Mouse (Mus musculus): ENCODE results near the gene Upf1. TPM values are rescaled to one million over a fixed set of nuclear protein-coding genes. Genes with fewer than 3 reads are reported as not detected.

The Upf1 gene
- polyA plus RNA-seq, 1 experiment, result 47.2 TPM

DNA sequence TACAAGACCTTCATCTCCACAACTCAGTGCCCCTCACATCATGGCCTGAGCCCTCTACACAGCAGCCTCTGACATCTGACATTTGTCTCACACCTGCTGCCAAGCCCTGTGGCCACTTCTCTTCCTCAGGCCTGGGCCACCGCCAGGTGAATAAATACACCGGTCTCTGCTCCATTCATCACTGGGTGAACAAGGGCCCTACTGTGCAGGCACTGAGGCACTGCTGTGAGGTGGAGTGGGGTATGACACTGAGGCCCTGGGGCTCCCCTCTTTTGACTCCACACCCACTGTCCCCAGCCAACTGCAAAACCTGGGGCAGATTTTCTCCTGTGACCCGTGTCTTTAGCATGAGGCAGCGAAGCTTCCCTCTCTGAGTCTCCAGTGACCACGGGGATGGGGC lies 13.5 kb upstream of the Upf1 start:
- Histone ChIP-seq H3K4me3 (ENCODE audit: insufficient read depth, poor library complexity, severe bottlenecking) (no peak overlapping the region), H3K36me3 (ENCODE audit: control insufficient read depth, insufficient read depth) (no peaks in the 10 kb centered on the region), H3ac (ENCODE audit: control insufficient read depth, insufficient read length, low read depth) (no peak overlapping the region), H3K79me3 (ENCODE audit: low read depth) (no peaks in the 10 kb centered on the region), H3K79me2 (ENCODE audit: control insufficient read depth, insufficient read depth) (no peaks in the 10 kb centered on the region), H3K27me3 (ENCODE audit: control insufficient read depth, insufficient read depth, insufficient read length) (no peaks in the 10 kb centered on the region)
- no peak for TF ChIP-seq CTCF (IDR thresholded peaks at IDR 0.05; ENCODE audit: control insufficient read depth, insufficient read depth, insufficient read length)
- no peak for TF ChIP-seq MYOG (IDR thresholded peaks at IDR 0.05; ENCODE audit: control insufficient read depth, extremely low read depth, insufficient read length)
- TF ChIP-seq CEBPB (IDR thresholded peaks at IDR 0.05; ENCODE audit: low read depth), result no peak
- TF ChIP-seq MAX (IDR thresholded peaks at IDR 0.05), result no peak
- no peak for TF ChIP-seq USF1 (IDR thresholded peaks at IDR 0.05; ENCODE audit: low read depth)
- no peak for TF ChIP-seq MYOD1 (IDR thresholded peaks at IDR 0.05; ENCODE audit: control insufficient read depth, insufficient read length, low read depth)
- no peak for TF ChIP-seq FOSL1 (IDR thresholded peaks at IDR 0.05; ENCODE audit: insufficient read depth, low read length, poor library complexity, severe bottlenecking)

DNA sequence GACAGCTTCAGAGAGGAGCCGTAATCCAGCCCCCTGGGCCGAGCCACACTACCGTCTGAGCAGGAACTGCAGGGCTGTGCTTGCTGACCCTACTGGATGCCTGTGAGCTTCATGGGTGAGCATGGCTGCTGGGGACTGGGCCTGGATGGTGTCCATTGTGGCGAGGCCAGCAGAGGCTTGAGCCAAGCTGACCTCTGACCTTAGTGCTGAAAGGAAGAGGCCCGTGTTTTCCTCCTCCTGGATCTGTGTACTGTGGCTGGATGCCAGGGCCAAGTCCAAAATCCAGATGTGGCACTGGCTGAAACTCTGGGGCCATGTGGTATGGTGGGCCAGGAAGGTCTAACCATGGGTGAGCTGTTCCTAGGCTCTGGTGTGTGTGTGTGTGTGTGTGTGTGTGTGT lies 11.0 kb upstream of the Upf1 start:
- Histone ChIP-seq H3K27me3 (ENCODE audit: control insufficient read depth, insufficient read depth, insufficient read length) (no peaks in the 10 kb centered on the region), H3K79me2 (ENCODE audit: control insufficient read depth, insufficient read depth) (no peaks in the 10 kb centered on the region), H3K4me3 (ENCODE audit: insufficient read depth, poor library complexity, severe bottlenecking) (no peak overlapping the region), H3K79me3 (ENCODE audit: low read depth) (no peaks in the 10 kb centered on the region), H3K36me3 (ENCODE audit: control insufficient read depth, insufficient read depth) (no peaks in the 10 kb centered on the region), H3ac (ENCODE audit: control insufficient read depth, insufficient read length, low read depth) (no peak overlapping the region)
- no peak for TF ChIP-seq FOSL1 (IDR thresholded peaks at IDR 0.05; ENCODE audit: insufficient read depth, low read length, poor library complexity, severe bottlenecking)

DNA sequence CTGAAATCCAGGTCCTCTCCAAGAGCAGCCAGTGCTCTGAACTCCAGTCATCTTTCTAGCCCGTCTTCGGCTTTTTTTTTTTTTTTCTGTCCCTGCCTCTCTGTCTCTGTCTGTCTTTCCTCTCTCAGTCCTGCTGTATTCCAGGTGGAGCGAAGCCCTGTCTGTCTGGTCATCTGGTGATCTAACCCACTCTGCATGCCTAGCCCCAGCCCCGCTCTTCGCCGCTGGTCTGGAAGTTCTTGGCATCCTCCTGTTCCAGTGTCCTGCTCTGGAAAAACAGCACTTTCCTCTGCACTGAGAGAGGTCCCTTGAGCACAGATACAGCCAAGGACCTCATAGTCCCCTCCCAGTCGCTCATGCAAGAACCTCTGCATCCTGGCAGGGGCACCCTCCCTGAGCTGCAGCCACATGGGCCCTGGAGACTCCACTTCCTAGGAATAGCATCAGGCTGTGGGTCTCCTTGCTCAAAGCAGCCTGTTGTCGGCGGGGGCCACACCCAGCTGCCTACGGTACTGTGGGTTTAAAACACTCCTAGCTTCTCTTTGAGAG lies 8.5 kb upstream of the Upf1 start:
- Histone ChIP-seq H3K27me3 (ENCODE audit: control insufficient read depth, insufficient read depth, insufficient read length) (no peaks in the 10 kb centered on the region), H3K4me3 (ENCODE audit: insufficient read depth, poor library complexity, severe bottlenecking) (no peak overlapping the region), H3K79me3 (ENCODE audit: low read depth) (no peaks in the 10 kb centered on the region), H3ac (ENCODE audit: control insufficient read depth, insufficient read length, low read depth) (no peak overlapping the region), H3K79me2 (ENCODE audit: control insufficient read depth, insufficient read depth) (no peaks in the 10 kb centered on the region), H3K36me3 (ENCODE audit: control insufficient read depth, insufficient read depth) (no peaks in the 10 kb centered on the region)
- TF ChIP-seq MAX (IDR thresholded peaks at IDR 0.05), result no peak
- TF ChIP-seq MYOG (IDR thresholded peaks at IDR 0.05; ENCODE audit: control insufficient read depth, extremely low read depth, insufficient read length), result no peak
- no peak for TF ChIP-seq USF1 (IDR thresholded peaks at IDR 0.05; ENCODE audit: low read depth)
- TF ChIP-seq FOSL1 (IDR thresholded peaks at IDR 0.05; ENCODE audit: insufficient read depth, low read length, poor library complexity, severe bottlenecking), result no peak
- no peak for TF ChIP-seq CEBPB (IDR thresholded peaks at IDR 0.05; ENCODE audit: low read depth)
- no peak for TF ChIP-seq CTCF (IDR thresholded peaks at IDR 0.05; ENCODE audit: control insufficient read depth, insufficient read depth, insufficient read length)
- TF ChIP-seq MYOD1 (IDR thresholded peaks at IDR 0.05; ENCODE audit: control insufficient read depth, insufficient read length, low read depth), result no peak

DNA sequence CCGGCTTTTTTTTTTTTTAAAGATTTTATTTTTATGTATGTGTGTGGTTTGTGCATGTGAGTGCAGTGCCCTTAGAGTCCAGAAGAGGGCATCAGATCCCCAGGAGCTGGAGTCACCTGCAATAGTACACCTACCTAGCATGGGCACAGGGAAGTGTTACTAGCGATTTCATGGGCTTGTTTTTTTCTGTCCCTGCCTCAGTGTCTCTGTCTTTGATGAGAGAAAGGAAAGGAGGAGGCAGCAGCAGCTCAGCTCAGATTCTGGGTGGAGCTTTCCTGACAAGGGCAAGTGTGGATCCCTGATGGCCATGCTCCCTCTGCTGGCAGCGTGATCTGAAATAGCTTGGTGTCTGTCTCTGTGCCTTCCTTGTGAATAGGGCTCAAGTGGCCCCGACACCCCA lies 7.7 kb upstream of the Upf1 start:
- no peaks in the 10 kb centered on the region for H3K79me3 ChIP-seq (ENCODE audit: low read depth)
- H3K79me2 ChIP-seq (ENCODE audit: control insufficient read depth, insufficient read depth), result no peaks in the 10 kb centered on the region
- H3K36me3 ChIP-seq (ENCODE audit: control insufficient read depth, insufficient read depth), result no peaks in the 10 kb centered on the region
- TF ChIP-seq CEBPB (IDR thresholded peaks at IDR 0.05; ENCODE audit: low read depth) (no peak), CTCF (IDR thresholded peaks at IDR 0.05; ENCODE audit: control insufficient read depth, insufficient read depth, insufficient read length) (no peak), MYOD1 (IDR thresholded peaks at IDR 0.05; ENCODE audit: control insufficient read depth, insufficient read length, low read depth) (no peak), MAX (IDR thresholded peaks at IDR 0.05) (no peak), USF1 (IDR thresholded peaks at IDR 0.05; ENCODE audit: low read depth) (no peak), MYOG (IDR thresholded peaks at IDR 0.05; ENCODE audit: control insufficient read depth, extremely low read depth, insufficient read length) (no peak), FOSL1 (IDR thresholded peaks at IDR 0.05; ENCODE audit: insufficient read depth, low read length, poor library complexity, severe bottlenecking) (no peak)
- no peak overlapping the region for H3ac ChIP-seq (ENCODE audit: control insufficient read depth, insufficient read length, low read depth)
- no peak overlapping the region for H3K4me3 ChIP-seq (ENCODE audit: insufficient read depth, poor library complexity, severe bottlenecking)
- H3K27me3 ChIP-seq (ENCODE audit: control insufficient read depth, insufficient read depth, insufficient read length), result no peaks in the 10 kb centered on the region

DNA sequence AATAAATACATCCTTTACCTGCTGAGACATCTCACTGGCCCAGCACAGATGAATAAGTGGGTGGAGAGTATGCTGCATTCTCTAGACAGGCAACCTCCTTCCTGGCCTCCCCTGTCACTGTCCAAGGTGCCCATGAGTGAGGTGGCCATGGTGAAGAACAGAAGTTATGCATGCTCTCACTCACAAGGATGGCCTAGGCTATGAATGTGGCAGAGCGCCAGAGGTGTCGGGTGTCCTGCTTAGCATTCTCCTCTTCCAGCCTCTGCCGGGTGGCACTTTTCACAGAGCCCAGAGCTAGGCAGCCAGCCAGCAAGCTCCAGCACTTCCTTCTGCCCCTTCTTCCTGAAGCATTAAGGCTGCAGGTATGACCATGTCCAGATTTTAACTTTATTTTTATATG lies 6.3 kb upstream of the Upf1 start:
- Histone ChIP-seq H3ac (ENCODE audit: control insufficient read depth, insufficient read length, low read depth) (no peak overlapping the region), H3K36me3 (ENCODE audit: control insufficient read depth, insufficient read depth) (no peaks in the 10 kb centered on the region), H3K79me2 (ENCODE audit: control insufficient read depth, insufficient read depth) (no peaks in the 10 kb centered on the region), H3K27me3 (ENCODE audit: control insufficient read depth, insufficient read depth, insufficient read length) (no peaks in the 10 kb centered on the region), H3K4me3 (ENCODE audit: insufficient read depth, poor library complexity, severe bottlenecking) (no peak overlapping the region), H3K79me3 (ENCODE audit: low read depth) (no peaks in the 10 kb centered on the region)
- no peak for TF ChIP-seq USF1 (IDR thresholded peaks at IDR 0.05; ENCODE audit: low read depth)
- no peak for TF ChIP-seq CTCF (IDR thresholded peaks at IDR 0.05; ENCODE audit: control insufficient read depth, insufficient read depth, insufficient read length)
- TF ChIP-seq CEBPB (IDR thresholded peaks at IDR 0.05; ENCODE audit: low read depth), result no peak
- no peak for TF ChIP-seq MYOD1 (IDR thresholded peaks at IDR 0.05; ENCODE audit: control insufficient read depth, insufficient read length, low read depth)
- no peak for TF ChIP-seq FOSL1 (IDR thresholded peaks at IDR 0.05; ENCODE audit: insufficient read depth, low read length, poor library complexity, severe bottlenecking)
- no peak for TF ChIP-seq MYOG (IDR thresholded peaks at IDR 0.05; ENCODE audit: control insufficient read depth, extremely low read depth, insufficient read length)

DNA sequence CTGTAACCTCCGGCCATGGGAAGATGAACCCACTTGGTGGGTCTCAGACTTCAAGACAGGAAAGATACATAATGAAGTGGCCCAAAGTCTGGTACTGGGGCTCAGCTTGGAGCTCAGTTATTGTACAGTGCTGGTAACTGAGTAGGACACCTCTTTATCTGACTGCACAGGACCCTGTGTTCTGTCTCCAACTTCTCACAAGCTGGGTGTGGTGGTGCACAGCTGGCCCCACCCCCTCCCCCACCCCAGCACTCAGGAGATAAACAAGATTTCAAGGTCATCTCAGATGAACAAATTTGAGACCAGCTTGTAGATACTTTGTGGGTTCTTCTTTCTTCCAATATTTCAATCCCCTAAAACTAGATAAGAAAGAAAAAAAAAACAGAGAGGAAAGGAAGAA lies 3.0 kb upstream of the Upf1 start:
- no peaks in the 10 kb centered on the region for H3K27me3 ChIP-seq (ENCODE audit: control insufficient read depth, insufficient read depth, insufficient read length)
- TF ChIP-seq FOSL1 (IDR thresholded peaks at IDR 0.05; ENCODE audit: insufficient read depth, low read length, poor library complexity, severe bottlenecking) (no peak), MYOD1 (IDR thresholded peaks at IDR 0.05; ENCODE audit: control insufficient read depth, insufficient read length, low read depth) (no peak), CTCF (IDR thresholded peaks at IDR 0.05; ENCODE audit: control insufficient read depth, insufficient read depth, insufficient read length) (no peak), MYOG (IDR thresholded peaks at IDR 0.05; ENCODE audit: control insufficient read depth, extremely low read depth, insufficient read length) (no peak), CEBPB (IDR thresholded peaks at IDR 0.05; ENCODE audit: low read depth) (no peak), MAX (IDR thresholded peaks at IDR 0.05) (no peak), USF1 (IDR thresholded peaks at IDR 0.05; ENCODE audit: low read depth) (no peak)
- no peaks in the 10 kb centered on the region for H3K36me3 ChIP-seq (ENCODE audit: control insufficient read depth, insufficient read depth)
- H3ac ChIP-seq (ENCODE audit: control insufficient read depth, insufficient read length, low read depth), result no peak overlapping the region
- H3K4me3 ChIP-seq (ENCODE audit: insufficient read depth, poor library complexity, severe bottlenecking), result no peak overlapping the region
- H3K79me3 ChIP-seq (ENCODE audit: low read depth), result peaks cover 17% of the 10 kb centered on the region
- H3K79me2 ChIP-seq (ENCODE audit: control insufficient read depth, insufficient read depth), result peaks cover 19% of the 10 kb centered on the region

Data from C2C12 (cell line).